Mouse (Mus musculus) forebrain, embryonic 14.5 days (tissue): ENCODE data around the gene Pold1. TPM values are rescaled to one million over a fixed set of nuclear protein-coding genes. Genes with fewer than 3 reads are reported as not detected.
A peak's percentile ranks its signal among the peaks of the same experiment; 100 is the strongest.

Experiments used
- ATAC-seq: fragments of 200-750 bp; cut with Nextera tagmentation; 2 replicates; pipeline ENCODE4 v1.8.0; 2017; ENCODE audit warnings: mild to moderate bottlenecking, moderate library complexity
- DNase-seq: peaks from one replicate; pipeline ENCODE4 v3.0.0-alpha.2; 2015; ENCODE audit warnings: low spot score
- H3K27ac ChIP-seq: fragments of 300-500 bp; sonication (generic); 2 replicates; pipeline ENCODE4 v1.5.1; 2014; ENCODE audit warnings: low read depth, mild to moderate bottlenecking, control low read depth, low read length, moderate library complexity
- H3K27me3 ChIP-seq: fragments of 300-500 bp; sonication (generic); replicated peaks from 2 replicates; pipeline ENCODE4 v1.6.1; 2014; ENCODE audit warnings: low read length, control low read depth, mixed read lengths; ENCODE audit not compliant: control insufficient read depth, insufficient read depth
- H3K36me3 ChIP-seq: fragments of 300-500 bp; sonication (generic); 2 replicates; pipeline ENCODE4 v1.6.1; 2014; ENCODE audit warnings: low read length, control low read depth; ENCODE audit not compliant: control insufficient read depth, insufficient read depth
- H3K4me1 ChIP-seq: fragments of 300-500 bp; sonication (generic); 2 replicates; pipeline ENCODE4 v1.6.1; 2014; ENCODE audit warnings: antibody characterized with exemption, low read length, control low read depth; ENCODE audit not compliant: control insufficient read depth, insufficient read depth
- H3K4me2 ChIP-seq: fragments of 300-500 bp; sonication (generic); 2 replicates; pipeline ENCODE4 v1.6.1; 2014; ENCODE audit warnings: mild to moderate bottlenecking, control low read depth, low read length
- H3K4me3 ChIP-seq: fragments of 300-500 bp; sonication (generic); 2 replicates; pipeline ENCODE4 v1.5.1; 2014; ENCODE audit warnings: low read depth, low read length, control low read depth
- H3K9ac ChIP-seq: fragments of 300-500 bp; sonication (generic); 2 replicates; pipeline ENCODE4 v1.6.1; 2014; ENCODE audit warnings: mild to moderate bottlenecking, low read length, control low read depth, moderate library complexity
- H3K9me3 ChIP-seq: fragments of 300-500 bp; sonication (generic); replicated peaks from 2 replicates; pipeline ENCODE4 v1.6.1; 2016; ENCODE audit warnings: low read length, control low read depth, mixed read lengths; ENCODE audit not compliant: control insufficient read depth
- WGBS: fragments of 180-500 bp; shearing (Covaris S2); extraction: QIAGEN DNeasy Blood & Tissue Kit; methylation state at CpG from one replicate; pipeline ENCODE4 v1.1.7; 2014; 5-methylcytosine and 5-hydroxymethylcytosine counted together
- polyA plus RNA-seq: library from polyadenylated mRNA; unstranded; fragments of >200 nt; fragmentation: Nextera tagmentation; extraction: Ambion mirVana; gene quantifications from 2 replicates; pipeline ENCODE4 v1.2.1, GENCODE M21; 2014

Gene Pold1
- polyA plus RNA-seq, 1 experiment from 2014 or later: 33.0 TPM

DNA sequence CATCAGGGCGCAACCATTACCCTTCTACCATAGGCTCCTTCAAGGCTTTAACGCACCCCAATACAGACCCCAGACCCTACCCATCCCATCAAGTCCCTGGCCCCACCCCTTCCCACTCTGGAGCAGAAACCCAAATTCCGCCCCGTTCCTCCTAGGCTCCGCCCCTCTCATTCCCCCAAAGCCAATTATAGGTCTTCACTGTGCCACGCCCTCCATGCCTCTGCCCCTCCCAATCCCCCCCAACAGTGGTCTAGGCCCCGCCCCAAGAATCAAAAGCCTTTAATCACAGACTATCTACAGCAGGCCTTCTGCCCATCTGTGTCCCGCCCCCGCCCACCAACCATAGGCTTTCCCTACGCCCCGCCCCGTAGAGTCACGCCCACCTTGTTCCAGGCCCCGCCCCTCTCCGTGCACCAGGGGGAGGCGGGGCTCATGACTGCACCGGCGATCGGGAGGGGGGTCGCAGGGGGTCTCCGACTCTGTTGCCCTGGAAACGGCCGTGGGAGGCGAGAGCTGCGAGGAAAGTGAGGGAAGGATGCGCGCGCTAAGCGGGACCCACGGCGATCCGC, 4.6 kb upstream of the Pold1 start:
- peak overlapping the region; percentile 88 for H3K27ac ChIP-seq
- peak; percentile 88 for DNase-seq
- no peaks in the 10 kb centered on the region for H3K9me3 ChIP-seq
- no peaks in the 10 kb centered on the region for H3K27me3 ChIP-seq
- peak; percentile 72 for ATAC-seq
- under 1% methylated on average over 32 of the region's 32 CpGs for WGBS
- peaks cover 4% of the 10 kb centered on the region for H3K4me1 ChIP-seq
- H3K4me2 ChIP-seq: peak overlapping the region; percentile 74
- peak overlapping the region; percentile 83 for H3K4me3 ChIP-seq
- H3K9ac ChIP-seq: peak overlapping the region; percentile 48
- peaks cover 31% of the 10 kb centered on the region for H3K36me3 ChIP-seq

- Histone ChIP-seq H3K4me1 (peaks cover 10% of the 10 kb centered on the region), H3K4me3 (peak overlapping the region; percentile 83), H3K9me3 (no peaks in the 10 kb centered on the region), H3K9ac (no peak overlapping the region), H3K27me3 (no peaks in the 10 kb centered on the region), H3K36me3 (peaks cover 31% of the 10 kb centered on the region), H3K27ac (no peak overlapping the region), H3K4me2 (peak overlapping the region; percentile 74)
- DNase-seq (no peak), ATAC-seq (no peak)
- 88% methylated on average over 31 of the region's 31 CpGs for WGBS
These were observed 3.7 kb upstream of the Pold1 start for GRCm38 (mm10) chr7:44552141-44552908.

- peaks cover 10% of the 10 kb centered on the region for H3K4me1 ChIP-seq
- DNase-seq: no peak
- peaks cover 31% of the 10 kb centered on the region for H3K36me3 ChIP-seq
- 86% methylated on average over 22 of the region's 22 CpGs for WGBS
- no peak overlapping the region for H3K9ac ChIP-seq
- no peak for ATAC-seq
- H3K27me3 ChIP-seq: no peaks in the 10 kb centered on the region
- H3K27ac ChIP-seq: no peak overlapping the region
- no peak overlapping the region for H3K4me3 ChIP-seq
- H3K9me3 ChIP-seq: no peaks in the 10 kb centered on the region
- H3K4me2 ChIP-seq: no peak overlapping the region
These were observed 3.1 kb upstream of the Pold1 start for GRCm38 (mm10) chr7:44551731-44552130.

DNA sequence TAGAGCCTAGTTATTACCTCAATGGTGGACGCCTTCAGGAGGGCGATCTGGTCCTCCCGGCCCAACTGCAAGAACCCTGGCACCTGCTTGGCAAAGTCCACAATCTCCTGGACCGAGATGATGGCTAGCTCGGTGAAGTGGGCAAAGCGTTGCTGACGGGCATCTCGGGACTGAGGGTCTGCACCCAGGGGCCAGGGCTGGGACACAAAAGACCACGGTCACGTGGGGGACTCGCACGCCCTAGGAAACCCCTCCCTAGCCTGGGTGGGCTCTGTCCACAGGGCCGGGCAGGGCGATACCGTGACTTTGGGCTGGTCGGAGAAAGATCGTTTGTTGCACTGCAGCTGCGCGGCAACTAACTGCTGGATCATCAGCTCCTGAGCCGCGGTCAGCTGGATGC, 2.7 kb upstream of the Pold1 start:
- DNase-seq: no peak
- Histone ChIP-seq H3K4me1 (peaks cover 10% of the 10 kb centered on the region), H3K36me3 (peaks cover 31% of the 10 kb centered on the region), H3K4me3 (no peak overlapping the region), H3K4me2 (no peak overlapping the region), H3K27ac (no peak overlapping the region), H3K27me3 (no peaks in the 10 kb centered on the region), H3K9me3 (no peaks in the 10 kb centered on the region), H3K9ac (no peak overlapping the region)
- no peak for ATAC-seq
- 96% methylated on average over 21 of the region's 21 CpGs for WGBS

DNA sequence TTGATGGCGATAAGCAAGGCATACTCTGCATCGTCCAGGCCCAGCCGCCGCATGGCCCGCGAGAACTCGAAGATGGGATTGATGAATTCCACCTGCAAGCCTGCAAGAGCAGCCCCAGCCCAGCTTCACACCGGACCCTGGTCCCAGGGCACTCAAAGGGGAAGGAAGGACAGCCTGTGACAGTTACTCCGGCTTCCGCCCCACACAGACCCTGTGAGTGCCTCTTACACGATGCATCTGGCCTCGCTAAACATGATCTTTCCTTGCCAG, 1.7 kb upstream of the Pold1 start:
- H3K27ac ChIP-seq: no peak overlapping the region
- WGBS: 97% methylated on average over 12 of the region's 12 CpGs

DNA sequence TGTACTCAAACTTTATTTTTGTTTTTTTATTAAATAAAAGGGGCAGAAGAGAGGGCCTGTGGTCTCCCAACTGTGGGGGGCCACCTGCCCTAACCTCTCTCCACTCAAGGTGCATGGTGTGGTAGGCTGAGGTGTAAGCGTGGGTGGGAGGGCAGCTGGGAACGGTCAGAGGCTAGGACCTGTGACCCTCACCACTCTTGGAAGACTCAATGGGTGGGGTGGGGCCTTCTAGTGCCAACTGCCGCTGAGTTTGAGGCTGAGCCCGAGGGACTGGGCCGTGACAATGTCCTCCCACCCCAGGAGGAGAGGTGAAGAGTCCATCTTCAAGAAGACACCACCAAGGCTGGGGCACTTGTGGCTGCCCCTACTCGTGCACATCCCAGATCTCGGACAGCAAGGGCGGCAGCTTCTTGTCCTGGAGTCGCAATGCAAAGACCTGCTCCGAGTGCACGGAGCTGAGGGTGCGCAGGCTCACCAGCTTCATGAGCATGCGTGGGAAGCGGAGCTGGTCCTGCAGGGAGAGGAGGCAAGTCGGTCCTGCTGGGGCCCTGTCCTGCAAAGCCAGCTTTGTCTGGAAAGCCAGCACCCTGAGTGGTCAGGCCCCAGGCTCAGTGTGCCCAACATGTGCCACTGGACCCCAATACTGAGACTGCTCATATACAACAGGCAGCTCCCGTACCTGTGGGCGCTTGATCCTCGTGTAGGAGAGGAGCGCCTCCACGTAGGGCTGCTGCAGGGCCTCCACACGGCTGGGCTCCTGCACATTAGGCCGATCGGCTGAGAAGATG, 1.2 kb upstream of the Pold1 start:
- no peak overlapping the region for H3K4me3 ChIP-seq
- H3K9ac ChIP-seq: no peak overlapping the region
- DNase-seq (no peak), ATAC-seq (no peak)
- H3K27me3 ChIP-seq: no peaks in the 10 kb centered on the region
- H3K27ac ChIP-seq: no peak overlapping the region
- H3K36me3 ChIP-seq: peaks cover 31% of the 10 kb centered on the region
- H3K4me2 ChIP-seq: no peak overlapping the region
- WGBS: 95% methylated on average over 23 of the region's 23 CpGs
- peaks cover 10% of the 10 kb centered on the region for H3K4me1 ChIP-seq
- H3K9me3 ChIP-seq: no peaks in the 10 kb centered on the region

More for the DNA sequence above, 1.7 kb upstream of the Pold1 start:
- H3K27me3 ChIP-seq: no peaks in the 10 kb centered on the region
- H3K9me3 ChIP-seq: no peaks in the 10 kb centered on the region
- H3K4me2 ChIP-seq: no peak overlapping the region
- peaks cover 31% of the 10 kb centered on the region for H3K36me3 ChIP-seq
- H3K9ac ChIP-seq: no peak overlapping the region
- peaks cover 10% of the 10 kb centered on the region for H3K4me1 ChIP-seq
- no peak overlapping the region for H3K4me3 ChIP-seq
- ATAC-seq: no peak
- DNase-seq: no peak

- Histone ChIP-seq H3K4me1 (peaks cover 6% of the 10 kb centered on the region), H3K27ac (no peak overlapping the region), H3K9me3 (no peaks in the 10 kb centered on the region), H3K27me3 (no peaks in the 10 kb centered on the region), H3K4me3 (peak overlapping the region; percentile 50), H3K9ac (peak overlapping the region; percentile 64), H3K4me2 (peak overlapping the region; percentile 90), H3K36me3 (peaks cover 33% of the 10 kb centered on the region)
- WGBS: 19% methylated on average over 5 of the region's 5 CpGs
- ATAC-seq (no peak), DNase-seq (no peak)
These were observed 924 bp downstream of the Pold1 start for GRCm38 (mm10) chr7:44547725-44548124.

GRCm38 (mm10) chr7:44547041-44547440, 1.6 kb downstream of the Pold1 start:
- Histone ChIP-seq H3K9me3 (no peaks in the 10 kb centered on the region), H3K27ac (no peak overlapping the region), H3K4me3 (0 out of 2 replicates have a peak overlapping the region, but pooled peaks have one; percentile 50), H3K4me1 (peaks cover 6% of the 10 kb centered on the region), H3K36me3 (peaks cover 35% of the 10 kb centered on the region), H3K27me3 (no peaks in the 10 kb centered on the region), H3K4me2 (peak overlapping the region; percentile 90), H3K9ac (peak overlapping the region; percentile 64; the same call in 1 of the 2 replicates)
- no peak for DNase-seq
- 96% methylated on average over 13 of the region's 13 CpGs for WGBS
- ATAC-seq: no peak

DNA sequence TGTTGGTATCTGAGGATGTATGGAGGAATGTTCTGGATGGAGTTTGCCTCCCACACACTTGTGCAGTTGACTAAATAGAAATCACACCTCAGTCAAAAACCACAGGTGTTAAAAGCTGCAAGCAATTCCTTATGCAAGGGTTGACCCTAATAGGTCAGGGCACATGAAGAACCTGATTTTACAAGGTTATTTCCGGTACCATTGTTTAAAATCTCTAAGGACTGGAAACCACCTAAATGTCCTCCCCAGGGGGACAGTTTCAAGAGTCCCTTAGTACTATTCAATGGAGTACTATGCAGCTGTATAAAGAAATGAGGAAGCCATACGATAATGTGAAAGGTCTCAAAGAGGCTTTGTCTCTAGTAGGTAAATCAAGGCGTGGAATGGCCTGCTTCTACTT, 2.4 kb downstream of the Pold1 start:
- peaks cover 6% of the 10 kb centered on the region for H3K4me1 ChIP-seq
- H3K9ac ChIP-seq: no peak overlapping the region
- H3K9me3 ChIP-seq: no peaks in the 10 kb centered on the region
- no peak for ATAC-seq
- no peak overlapping the region for H3K4me2 ChIP-seq
- H3K36me3 ChIP-seq: peaks cover 35% of the 10 kb centered on the region
- DNase-seq: no peak
- H3K4me3 ChIP-seq: no peak overlapping the region
- 97% methylated on average over 3 of the region's 3 CpGs for WGBS
- no peaks in the 10 kb centered on the region for H3K27me3 ChIP-seq
- no peak overlapping the region for H3K27ac ChIP-seq
